Mouse (Mus musculus) megakaryocyte, embryonic 14.5 days (primary cell): Measurements from ENCODE around the gene Prdm8. TPM values are rescaled to one million over a fixed set of nuclear protein-coding genes. Genes with fewer than 3 reads are reported as not detected.

Source experiments
- H3K27me3 ChIP-seq: replicated peaks from 2 replicates; pipeline ENCODE3; 2012; ENCODE audit warnings: inconsistent platforms
- H3K36me3 ChIP-seq: replicated peaks from 2 replicates; pipeline ENCODE3; 2012; ENCODE audit warnings: low read length, inconsistent platforms, mixed read lengths
- H3K4me1 ChIP-seq: 2 replicates; pipeline ENCODE4 v1.6.1; 2012; ENCODE audit warnings: inconsistent platforms
- H3K4me3 ChIP-seq: replicated peaks from 2 replicates; pipeline ENCODE3; 2012; ENCODE audit warnings: moderate library complexity, mild to moderate bottlenecking, inconsistent platforms
- H3K9me3 ChIP-seq: 2 replicates; pipeline ENCODE4 v1.6.1; 2012; ENCODE audit warnings: inconsistent platforms
- FLI1 ChIP-seq: IDR thresholded peaks from 2 replicates; pipeline ENCODE4 v1.6.1; 2012; ENCODE audit warnings: low read length, inconsistent platforms, mixed read lengths
- GATA1 ChIP-seq: IDR thresholded peaks from 3 replicates; pipeline ENCODE4 v1.6.1; 2012; ENCODE audit warnings: mixed read lengths, low read length, inconsistent platforms, borderline replicate concordance
- polyA plus RNA-seq: library from polyadenylated mRNA; stranded (reverse); fragments of >175 nt; gene quantifications from 2 replicates; pipeline ENCODE4 v1.2.3, GENCODE M21; 2012; ENCODE audit warnings: low replicate concordance; ENCODE audit not compliant: insufficient read depth

Gene Prdm8
- polyA plus RNA-seq, 1 experiment = not detected

DNA sequence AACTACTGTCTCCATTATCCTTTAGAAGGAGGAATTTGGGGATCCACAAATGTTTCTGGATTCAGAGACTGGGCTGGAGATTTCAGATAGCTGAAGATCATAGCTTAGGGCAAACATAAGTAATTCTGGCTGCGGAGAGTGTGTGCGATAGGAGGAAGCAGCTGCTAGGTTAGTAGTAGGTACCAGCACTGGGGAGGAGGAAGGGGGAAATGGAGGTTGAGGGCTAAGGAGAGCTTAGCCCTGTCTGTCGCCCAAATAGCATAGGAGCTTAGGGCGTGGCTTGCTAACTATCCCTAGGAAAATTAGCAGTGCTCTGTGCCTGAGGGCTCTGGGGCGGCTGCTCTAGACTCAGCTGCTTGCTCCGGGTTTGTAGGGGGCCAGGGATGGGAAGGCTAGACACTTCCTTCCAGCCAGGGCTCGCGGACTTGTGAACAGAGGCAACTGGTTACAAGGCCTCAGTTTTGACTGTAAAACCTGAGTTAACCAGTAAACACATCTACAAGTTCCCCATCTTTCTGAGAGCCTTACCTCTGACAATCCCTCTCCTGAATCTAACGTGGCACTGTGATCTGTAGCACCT lies 4.7 kb downstream of the Prdm8 start:
- H3K4me3 ChIP-seq = no peak overlapping the region
- no peaks in the 10 kb centered on the region for H3K36me3 ChIP-seq
- H3K9me3 ChIP-seq = peaks cover 18% of the 10 kb centered on the region
- peaks cover 72% of the 10 kb centered on the region for H3K27me3 ChIP-seq
- no peak for TF ChIP-seq GATA1
- TF ChIP-seq FLI1 = no peak
- H3K4me1 ChIP-seq = peaks cover 21% of the 10 kb centered on the region

DNA sequence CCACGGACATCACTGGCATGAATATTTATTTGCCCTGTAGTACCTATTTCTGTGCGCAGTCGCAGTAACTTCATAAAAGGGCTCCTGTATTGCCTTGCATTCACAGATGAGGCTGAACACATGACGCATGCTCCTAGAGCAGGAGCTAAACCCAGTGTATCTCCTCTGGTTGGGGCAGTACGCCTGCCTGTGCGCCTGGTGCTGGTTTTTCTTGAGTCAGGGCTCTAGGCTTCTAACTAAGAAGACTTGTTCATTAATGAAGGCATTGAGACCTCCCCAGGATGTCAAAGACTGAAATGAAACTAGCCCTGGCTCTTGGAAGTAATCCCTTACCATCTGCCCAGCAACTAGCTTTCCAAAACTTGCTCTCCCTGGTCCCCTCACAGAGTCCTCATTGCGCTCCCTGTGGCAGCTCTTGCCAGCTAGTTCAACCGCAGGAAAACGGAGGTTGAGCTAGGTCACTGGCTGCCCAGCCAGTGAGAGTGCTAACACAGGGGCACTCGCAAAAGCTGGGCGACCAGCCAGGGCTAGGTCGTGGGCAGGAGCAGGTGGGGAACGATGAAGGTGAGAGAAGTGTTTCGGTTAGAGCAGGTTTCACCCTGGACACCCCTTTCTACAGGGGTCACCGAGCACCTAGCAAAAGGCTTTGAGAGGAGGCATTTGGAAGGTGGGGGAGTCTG lies 5.6 kb downstream of the Prdm8 start:
- Histone ChIP-seq H3K4me1 (peaks cover 14% of the 10 kb centered on the region), H3K4me3 (no peak overlapping the region), H3K36me3 (no peaks in the 10 kb centered on the region), H3K9me3 (peaks cover 15% of the 10 kb centered on the region), H3K27me3 (peaks cover 63% of the 10 kb centered on the region)
- TF ChIP-seq FLI1 = no peak
- TF ChIP-seq GATA1 = no peak

DNA sequence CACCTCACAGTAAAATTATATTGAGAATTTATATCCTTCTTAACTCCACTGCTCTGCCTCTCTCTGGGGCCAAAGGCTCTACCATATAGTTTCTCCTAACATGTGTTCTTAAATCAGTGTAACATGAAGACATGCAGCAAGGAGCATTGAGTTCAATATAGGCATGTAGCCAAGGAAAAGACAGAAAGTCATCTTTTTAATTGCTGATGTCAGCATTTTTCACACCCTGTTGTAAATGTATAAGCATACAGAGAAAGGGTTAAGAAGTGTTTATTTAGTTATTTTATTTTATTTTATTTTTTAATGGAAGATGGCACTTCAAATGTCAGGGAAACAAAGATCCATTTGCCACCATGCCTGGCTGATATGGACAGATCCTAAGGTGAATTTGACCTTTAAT lies 6.7 kb downstream of the Prdm8 start:
- TF ChIP-seq FLI1 (no peak), GATA1 (no peak)
- H3K36me3 ChIP-seq = no peaks in the 10 kb centered on the region
- peaks cover 3% of the 10 kb centered on the region; the same call in 1 of the 2 replicates for H3K4me1 ChIP-seq

DNA sequence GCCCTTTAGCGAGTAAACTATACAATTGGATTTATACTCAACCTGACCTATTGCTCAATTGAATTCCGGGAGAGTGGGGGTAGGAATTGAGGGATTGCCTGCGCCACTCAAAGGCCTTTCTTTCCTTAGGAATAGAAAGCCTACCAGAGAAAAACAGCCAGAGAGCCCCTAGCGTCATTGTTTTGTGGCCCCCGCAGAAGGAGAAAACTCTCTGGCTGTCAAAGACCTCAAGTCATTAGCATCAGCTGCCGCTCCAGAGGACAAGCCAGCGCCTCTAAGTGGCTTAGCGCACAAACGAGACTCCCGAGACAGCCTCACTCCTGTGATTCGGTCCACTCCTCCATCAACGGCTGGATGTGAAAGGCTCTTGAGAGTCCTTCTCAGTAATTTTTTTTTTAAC lies 12.6 kb downstream of the Prdm8 start:
- Histone ChIP-seq H3K36me3 (no peaks in the 10 kb centered on the region), H3K27me3 (peaks cover 65% of the 10 kb centered on the region), H3K4me1 (peaks cover 17% of the 10 kb centered on the region), H3K9me3 (0 out of 2 replicates have a peak, but pooled peaks cover 6% of the 10 kb centered on the region), H3K4me3 (no peak overlapping the region)
- TF ChIP-seq GATA1 (no peak), FLI1 (no peak)

More for the DNA sequence above, 6.7 kb downstream of the Prdm8 start:
- Histone ChIP-seq H3K4me3 (no peak overlapping the region), H3K27me3 (peaks cover 57% of the 10 kb centered on the region), H3K9me3 (peaks cover 11% of the 10 kb centered on the region)

DNA sequence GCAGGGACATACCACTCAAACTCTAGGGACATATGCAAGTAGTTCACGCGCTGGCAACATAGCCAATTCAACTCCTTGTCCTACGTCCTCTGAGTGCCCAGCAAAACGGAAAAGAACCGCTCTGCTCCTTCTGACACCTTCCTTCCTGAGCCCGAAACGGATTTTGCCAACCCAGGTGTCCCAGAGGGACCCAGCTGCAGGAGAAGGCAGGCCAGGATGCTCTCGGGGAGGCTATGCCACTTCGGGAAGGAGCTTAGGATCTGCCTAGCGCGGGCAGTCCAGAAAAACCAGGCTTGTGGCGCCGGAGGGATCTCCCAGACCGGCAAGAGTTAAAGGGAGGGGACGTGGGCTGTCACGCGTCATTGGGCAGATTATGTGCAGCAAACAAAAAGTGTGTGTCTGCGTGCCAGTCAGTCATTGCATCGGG lies 13.5 kb downstream of the Prdm8 start:
- peaks cover 71% of the 10 kb centered on the region for H3K27me3 ChIP-seq
- H3K9me3 ChIP-seq = 0 out of 2 replicates have a peak, but pooled peaks cover 7% of the 10 kb centered on the region
- peaks cover 24% of the 10 kb centered on the region for H3K4me1 ChIP-seq
- no peaks in the 10 kb centered on the region for H3K36me3 ChIP-seq
- TF ChIP-seq FLI1 (no peak), GATA1 (no peak)
- peak overlapping the region; percentile 26 for H3K4me3 ChIP-seq

DNA sequence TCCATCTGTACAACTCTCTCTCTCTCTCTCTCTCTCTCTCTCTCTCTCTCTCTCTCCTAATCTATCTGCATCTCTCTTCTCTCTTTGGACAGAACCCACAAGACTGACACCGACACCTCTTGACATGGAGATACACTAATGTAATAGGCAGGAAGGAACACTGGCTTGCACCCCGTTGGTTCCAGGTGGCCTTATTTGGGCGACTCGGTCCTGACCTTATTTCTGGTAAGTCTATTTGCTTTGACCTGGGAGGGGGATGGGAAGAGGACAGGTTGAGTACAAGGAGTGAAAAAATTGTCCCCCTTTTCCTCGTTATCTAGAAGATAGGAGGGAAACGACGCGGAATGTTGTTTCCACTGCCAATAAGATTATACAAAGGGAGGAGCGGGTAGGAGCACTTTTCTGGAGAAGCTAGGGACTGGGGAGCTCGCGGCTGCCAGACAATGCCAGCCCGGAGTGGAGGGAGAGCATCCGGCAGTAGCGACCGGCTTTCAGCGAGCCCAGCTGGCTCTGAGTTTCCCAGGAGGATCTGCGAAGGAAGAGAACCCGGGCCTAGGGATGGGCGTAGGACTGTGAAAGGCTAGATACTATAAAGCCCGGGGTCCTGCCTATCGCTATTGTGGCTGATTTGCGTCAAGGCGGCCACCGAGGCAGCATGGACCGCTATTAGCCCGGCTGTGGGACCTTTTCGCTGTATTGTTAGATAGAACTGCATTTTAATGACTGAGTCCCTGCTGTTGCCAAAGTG lies 14.1 kb downstream of the Prdm8 start:
- H3K4me1 ChIP-seq = peaks cover 30% of the 10 kb centered on the region

DNA sequence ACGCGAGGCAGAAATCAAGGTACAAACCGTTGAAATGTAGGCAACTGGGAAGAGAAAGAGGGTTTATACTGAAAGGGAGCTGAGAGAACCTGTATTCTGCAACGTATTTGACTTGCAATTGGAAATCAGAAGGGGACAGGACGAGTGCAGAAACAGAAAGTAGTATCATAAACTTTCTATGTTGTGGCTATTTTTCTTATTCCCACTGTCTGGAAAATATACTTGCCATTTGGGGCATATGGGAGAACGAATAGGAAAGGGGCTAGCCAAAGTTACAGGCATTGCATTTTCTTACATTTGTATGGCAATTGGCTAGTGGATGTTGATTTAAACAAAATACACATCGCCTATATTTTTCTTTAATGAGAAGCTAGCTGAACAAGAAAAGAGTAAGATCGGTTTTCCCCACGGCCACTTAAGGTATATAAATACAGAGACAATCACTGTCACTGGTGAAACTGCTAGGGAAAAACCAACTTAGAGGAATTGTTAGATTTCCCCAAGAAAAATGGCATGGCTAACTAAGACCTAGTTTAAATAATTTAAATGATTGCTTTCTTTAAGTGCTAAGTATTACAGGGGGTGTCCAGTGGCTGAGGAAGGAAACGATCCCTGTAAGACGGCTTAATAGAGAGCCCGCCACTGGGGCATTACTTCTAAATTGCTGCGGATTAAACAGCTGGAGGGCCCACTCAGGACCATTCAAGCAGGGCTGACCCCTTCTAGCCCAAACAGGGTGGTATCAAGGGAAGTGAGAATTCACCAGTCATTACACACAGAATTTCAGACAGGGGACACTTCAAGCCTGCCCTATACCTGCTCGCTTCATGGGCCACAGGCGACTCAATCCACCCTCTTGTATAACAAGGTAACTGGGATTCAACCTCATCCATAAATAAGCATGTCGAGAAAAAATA lies 14.9 kb downstream of the Prdm8 start:
- H3K9me3 ChIP-seq = 0 out of 2 replicates have a peak, but pooled peaks cover 7% of the 10 kb centered on the region

More for the DNA sequence above, 14.1 kb downstream of the Prdm8 start:
- H3K27me3 ChIP-seq = peaks cover 77% of the 10 kb centered on the region
- no peaks in the 10 kb centered on the region for H3K36me3 ChIP-seq
- peak overlapping the region; percentile 26 for H3K4me3 ChIP-seq
- H3K9me3 ChIP-seq = 0 out of 2 replicates have a peak, but pooled peaks cover 7% of the 10 kb centered on the region
- no peak for TF ChIP-seq FLI1
- TF ChIP-seq GATA1 = no peak

DNA sequence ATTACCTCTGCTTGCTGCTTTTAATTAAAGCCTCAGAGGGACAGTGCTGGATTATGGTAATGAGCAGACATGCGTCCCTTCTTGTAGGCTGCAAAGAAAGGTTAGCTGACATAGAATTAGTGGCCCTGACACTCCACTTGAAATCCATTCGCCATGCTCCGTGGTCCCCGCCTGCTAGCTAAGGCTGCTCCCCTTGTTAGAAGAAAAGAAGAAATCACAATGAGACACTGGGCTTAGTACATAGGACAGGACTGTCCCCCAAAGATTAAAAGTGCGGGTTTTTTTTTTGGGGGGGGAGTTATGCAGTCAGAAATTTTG lies 15.6 kb downstream of the Prdm8 start:
- no peak for TF ChIP-seq FLI1
- TF ChIP-seq GATA1 = no peak

More for the DNA sequence above, 14.9 kb downstream of the Prdm8 start:
- peaks cover 36% of the 10 kb centered on the region for H3K4me1 ChIP-seq
- TF ChIP-seq FLI1 (no peak), GATA1 (no peak)
- no peak overlapping the region for H3K4me3 ChIP-seq
- H3K27me3 ChIP-seq = peaks cover 86% of the 10 kb centered on the region
- H3K36me3 ChIP-seq = no peaks in the 10 kb centered on the region

DNA sequence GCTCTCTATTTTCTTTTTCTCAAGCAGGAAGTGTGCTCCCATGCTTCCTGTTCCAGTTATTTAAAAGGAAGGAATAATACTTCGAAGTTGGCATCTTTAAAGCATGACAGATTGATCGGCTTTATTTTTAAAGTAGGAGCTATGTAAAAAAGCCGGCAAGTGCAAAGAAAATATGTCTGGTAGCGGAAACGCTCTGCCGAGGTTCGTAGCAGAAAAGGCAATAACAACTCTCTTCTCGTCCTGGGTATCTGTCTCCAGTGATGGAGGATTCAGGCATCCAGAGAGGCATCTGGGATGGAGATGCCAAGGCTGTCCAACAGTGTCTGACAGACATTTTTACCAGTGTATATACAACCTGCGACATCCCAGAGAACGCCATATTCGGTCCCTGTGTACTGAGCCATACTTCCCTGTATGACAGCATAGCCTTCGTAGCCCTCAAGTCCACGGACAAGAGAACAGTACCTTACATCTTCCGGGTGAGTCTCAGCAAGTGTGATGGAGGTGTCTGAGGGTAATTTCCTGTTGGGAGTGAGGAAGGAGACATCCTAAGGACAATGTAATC lies 16.1 kb downstream of the Prdm8 start:
- Histone ChIP-seq H3K4me3 (peak overlapping the region; percentile 11), H3K9me3 (0 out of 2 replicates have a peak, but pooled peaks cover 7% of the 10 kb centered on the region), H3K36me3 (no peaks in the 10 kb centered on the region), H3K4me1 (peaks cover 36% of the 10 kb centered on the region), H3K27me3 (peaks cover 94% of the 10 kb centered on the region)
- TF ChIP-seq FLI1 = no peak

More for the DNA sequence above, 15.6 kb downstream of the Prdm8 start:
- Histone ChIP-seq H3K36me3 (no peaks in the 10 kb centered on the region), H3K4me1 (peaks cover 36% of the 10 kb centered on the region), H3K4me3 (no peak overlapping the region), H3K9me3 (0 out of 2 replicates have a peak, but pooled peaks cover 7% of the 10 kb centered on the region), H3K27me3 (peaks cover 92% of the 10 kb centered on the region)
